In the genomic region with DNA sequence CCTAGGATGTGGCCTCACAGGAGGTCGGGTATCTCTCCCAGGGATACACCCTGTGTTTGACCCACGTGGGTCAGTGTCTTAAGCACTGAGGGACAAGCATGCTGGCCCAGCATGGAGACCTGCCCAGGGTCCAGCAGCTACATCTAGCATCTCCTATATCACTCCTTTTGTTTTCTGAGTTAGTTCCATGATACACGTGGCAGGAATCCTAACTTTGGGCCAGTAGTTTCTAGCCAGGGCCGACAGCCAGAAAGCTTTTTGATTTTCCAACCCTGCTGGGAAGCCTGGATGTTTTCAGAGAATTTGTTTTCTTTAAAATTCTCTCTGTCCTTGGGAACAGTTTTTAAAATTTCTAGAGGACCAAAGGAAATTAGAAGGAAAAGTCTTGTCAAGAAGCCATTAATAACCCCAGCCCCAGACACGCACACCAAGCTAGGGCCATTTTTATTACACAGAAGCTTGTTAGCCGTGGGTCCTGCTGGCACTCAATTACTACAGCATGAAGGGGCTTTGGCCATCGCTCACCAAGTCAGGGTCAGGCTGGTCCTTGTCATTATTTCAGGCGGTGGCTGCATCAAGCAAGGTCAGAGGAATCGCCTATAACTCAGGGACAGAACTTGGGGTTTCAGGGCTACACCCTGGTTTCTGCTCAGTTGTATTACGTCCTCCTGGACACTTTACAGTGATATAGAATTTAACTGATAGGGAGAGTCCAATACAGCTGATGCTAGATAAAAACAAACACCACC, we compare ENCODE assay signal across 15 mouse cellular contexts. TPM values are rescaled to one million over a fixed set of nuclear protein-coding genes. Genes with fewer than 3 reads are reported as not detected.
DNase-seq lines count a peak whose midpoint lies in the region; ATAC-seq lines count a peak whose summit lies in the region.
"Had no signal": no experiment of that assay in that cellular context is flagged by ENCODE, and none has a peak within 500 bp of the region (broad histone marks: within the 10 kb centered on the region; RNA-seq: fewer than 3 reads in every experiment).

No protein-coding gene starts in this region.

- ATAC-seq in forebrain, embryonic 14.5 days, result no peak
- ATAC-seq: forebrain, embryonic 13.5 days; liver, embryonic 12.5 days had no signal

- H3K9me3 ChIP-seq in forebrain, embryonic 14.5 days (replicated peaks; ENCODE audit: control insufficient read depth, low read length), result no peaks in the 10 kb centered on the region
- H3K9me3 ChIP-seq: embryonic facial prominence, embryonic 13.5 days; forebrain, embryonic 13.5 days; liver, embryonic 12.5 days; neural tube, embryonic 12.5 days had no signal

- no peak overlapping the region for H3K4me3 ChIP-seq in forebrain, embryonic 14.5 days (ENCODE audit: low read depth, low read length)
- H3K4me3 ChIP-seq: embryonic facial prominence, embryonic 13.5 days; forebrain, embryonic 13.5 days; liver, embryonic 12.5 days; neural tube, embryonic 12.5 days had no signal

- H3K4me2 ChIP-seq in forebrain, embryonic 14.5 days (ENCODE audit: low read length), result no peak overlapping the region
- H3K4me2 ChIP-seq: embryonic facial prominence, embryonic 13.5 days; forebrain, embryonic 13.5 days; liver, embryonic 12.5 days; neural tube, embryonic 12.5 days had no signal

- WGBS in forebrain, embryonic 14.5 days, result 85% methylated on average over 10 of the region's 10 CpGs

- no peaks in the 10 kb centered on the region for H3K36me3 ChIP-seq in forebrain, embryonic 14.5 days (ENCODE audit: control insufficient read depth, insufficient read depth, low read length)
- H3K36me3 ChIP-seq: embryonic facial prominence, embryonic 13.5 days; neural tube, embryonic 12.5 days had no signal

- H3K27ac ChIP-seq in forebrain, embryonic 14.5 days (ENCODE audit: low read depth, low read length), result no peak overlapping the region
- H3K27ac ChIP-seq: embryonic facial prominence, embryonic 13.5 days; forebrain, embryonic 13.5 days; liver, embryonic 12.5 days; neural tube, embryonic 12.5 days had no signal

- intact Hi-C loops in heart, postnatal 14 days (cut with DNase I), result no loop called here

- H3K27me3 ChIP-seq in forebrain, embryonic 14.5 days (replicated peaks; ENCODE audit: control insufficient read depth, insufficient read depth, low read length), result no peaks in the 10 kb centered on the region
- H3K27me3 ChIP-seq: forebrain, embryonic 13.5 days; liver, embryonic 12.5 days; neural tube, embryonic 12.5 days had no signal

- no peaks in the 10 kb centered on the region for H3K4me1 ChIP-seq in forebrain, embryonic 14.5 days (ENCODE audit: control insufficient read depth, insufficient read depth, low read length)
- H3K4me1 ChIP-seq: forebrain, embryonic 13.5 days; neural tube, embryonic 12.5 days had no signal

- H3K9ac ChIP-seq in forebrain, embryonic 14.5 days (ENCODE audit: low read length), result no peak overlapping the region
- H3K9ac ChIP-seq: embryonic facial prominence, embryonic 13.5 days; forebrain, embryonic 13.5 days; liver, embryonic 12.5 days; neural tube, embryonic 12.5 days had no signal

- DNase-seq in heart, adult 8-10 months (ENCODE audit: low spot score), result peak; percentile 36
- DNase-seq in heart, postnatal 4 days, result no peak
- DNase-seq in urinary bladder, postnatal 14 days (ENCODE audit: low spot score), result peak; percentile 47
- DNase-seq in urinary bladder, postnatal 10 days (ENCODE audit: low spot score), result no peak
- peak; percentile 35 to 56 for DNase-seq in heart, postnatal 14 days
- DNase-seq in forebrain, embryonic 14.5 days (ENCODE audit: low spot score), result no peak
- DNase-seq in cerebellum, postnatal 36 days, result no peak
- DNase-seq: adrenal gland, adult 2 months; cerebellum, adult 18-20 months; kidney, postnatal 36 days; right cerebral cortex, postnatal 4 days had no signal

RNA-seq across cellular contexts. Expression of a gene that starts 42.6 kb away (rescaled TPM):
- 10 to 100 TPM; 25.3 to 29.5 (median 28.3) TPM for total RNA-seq in heart, adult 8-10 months (2022)
- 10 to 100 TPM; 24.3 to 24.8 TPM for total RNA-seq in heart, postnatal 4 days (2021)
- 10 to 100 TPM; 29.6 to 32.7 TPM for total RNA-seq in heart, postnatal 14 days (2021)
- polyA plus RNA-seq in forebrain, embryonic 14.5 days (2014; fragmentation: Nextera tagmentation; extraction: Ambion mirVana), result 2.1 and 3.1 TPM in 2 replicates

Comparison
In these comparisons a context has a peak if more than half of its experiments do, and no peak if none do; other contexts are left out.
1. DNase-seq: peak in heart, adult 8-10 months (single experiment), urinary bladder, postnatal 14 days (single experiment) and heart, postnatal 14 days (2 of 2); none in heart, postnatal 4 days (single experiment), urinary bladder, postnatal 10 days (single experiment), forebrain, embryonic 14.5 days (single experiment) and cerebellum, postnatal 36 days (0 of 2).